In genomic region chr1:78372316-78372715, GRCm38 (mm10) we compare ENCODE assay signal across 16 mouse cellular contexts.
DNase-seq lines count a peak whose midpoint lies in the region; ATAC-seq and TF ChIP-seq lines count a peak whose summit lies in the region.
"Had no signal": no experiment of that assay in that cellular context is flagged by ENCODE, and none has a peak within 500 bp of the region (broad histone marks: within the 10 kb centered on the region; RNA-seq: fewer than 3 reads in every experiment).

No protein-coding gene starts in this region.

- no peak overlapping the region for H3K4me2 ChIP-seq in heart, embryonic 16.5 days (ENCODE audit: low read depth, low read length)
- H3K4me2 ChIP-seq in lung, embryonic 15.5 days: no peak overlapping the region
- H3K4me2 ChIP-seq: embryonic facial prominence, embryonic 12.5 days; forebrain, embryonic 12.5 days; hindbrain, embryonic 12.5 days; intestine, embryonic 15.5 days; kidney, embryonic 15.5 days had no signal

- no peak for TF ChIP-seq EP300 in heart, adult 2 months (IDR thresholded peaks at IDR 0.05; ENCODE audit: insufficient read depth, low read depth, low read length)

- no peaks in the 10 kb centered on the region for H3K36me3 ChIP-seq in heart, embryonic 10.5 days
- no peaks in the 10 kb centered on the region for H3K36me3 ChIP-seq in heart, embryonic 16.5 days (ENCODE audit: control insufficient read depth, insufficient read depth)
- no peaks in the 10 kb centered on the region for H3K36me3 ChIP-seq in heart, adult 2 months (ENCODE audit: control insufficient read depth, insufficient read depth, low read length)
- H3K36me3 ChIP-seq in lung, embryonic 15.5 days: no peaks in the 10 kb centered on the region
- H3K36me3 ChIP-seq: embryonic facial prominence, embryonic 12.5 days; forebrain, embryonic 12.5 days; hindbrain, embryonic 12.5 days; intestine, embryonic 15.5 days; kidney, embryonic 15.5 days had no signal

- no peaks in the 10 kb centered on the region for H3K9me3 ChIP-seq in heart, embryonic 10.5 days
- H3K9me3 ChIP-seq in heart, embryonic 16.5 days (replicated peaks; ENCODE audit: control insufficient read depth, low read length): no peaks in the 10 kb centered on the region
- H3K9me3 ChIP-seq in lung, embryonic 15.5 days: no peaks in the 10 kb centered on the region
- H3K9me3 ChIP-seq: embryonic facial prominence, embryonic 12.5 days; intestine, embryonic 15.5 days; kidney, embryonic 15.5 days had no signal

- H3K27me3 ChIP-seq in heart, embryonic 10.5 days (ENCODE audit: insufficient read depth, poor library complexity, severe bottlenecking): no peaks in the 10 kb centered on the region
- no peaks in the 10 kb centered on the region for H3K27me3 ChIP-seq in heart, embryonic 16.5 days (ENCODE audit: control insufficient read depth, insufficient read depth, low read length)
- H3K27me3 ChIP-seq in heart, adult 2 months (ENCODE audit: control insufficient read depth, insufficient read depth, low read length): no peaks in the 10 kb centered on the region
- no peaks in the 10 kb centered on the region for H3K27me3 ChIP-seq in lung, embryonic 15.5 days
- H3K27me3 ChIP-seq: embryonic facial prominence, embryonic 12.5 days; hindbrain, embryonic 12.5 days; intestine, embryonic 15.5 days; kidney, embryonic 15.5 days had no signal

- ATAC-seq in heart, embryonic 16.5 days (replicated peaks; ENCODE audit: extremely low read depth, insufficient read depth, low FRiP score): no peak
- no peak for ATAC-seq in lung, embryonic 15.5 days (ENCODE audit: borderline replicate concordance, extremely low read depth, low FRiP score, low TSS enrichment)
- ATAC-seq: intestine, embryonic 15.5 days had no signal

- peaks cover 16% of the 10 kb centered on the region; the same call in 1 of the 2 replicates for H3K4me1 ChIP-seq in heart, embryonic 10.5 days
- peaks cover 21% of the 10 kb centered on the region for H3K4me1 ChIP-seq in heart, embryonic 16.5 days (ENCODE audit: control insufficient read depth, insufficient read depth, low read length)
- H3K4me1 ChIP-seq in heart, adult 2 months (ENCODE audit: control insufficient read depth, insufficient read depth, low read length): no peaks in the 10 kb centered on the region
- H3K4me1 ChIP-seq in lung, embryonic 15.5 days: peaks cover 23% of the 10 kb centered on the region
- H3K4me1 ChIP-seq: embryonic facial prominence, embryonic 12.5 days had no signal

- H3K79me2 ChIP-seq in heart, adult 2 months (replicated peaks; ENCODE audit: control insufficient read depth, insufficient read depth, low read length): no peaks in the 10 kb centered on the region

- H3K9ac ChIP-seq in heart, embryonic 16.5 days (ENCODE audit: low read length): no peak overlapping the region
- H3K9ac ChIP-seq in heart, adult 2 months (ENCODE audit: low read depth, low read length): no peak overlapping the region
- H3K9ac ChIP-seq in lung, embryonic 15.5 days: no peak overlapping the region
- H3K9ac ChIP-seq: embryonic facial prominence, embryonic 12.5 days; forebrain, embryonic 12.5 days; hindbrain, embryonic 12.5 days; intestine, embryonic 15.5 days; kidney, embryonic 15.5 days had no signal

- 92% methylated on average over 9 of the region's 9 CpGs for WGBS in heart, embryonic 10.5 days
- WGBS in heart, embryonic 16.5 days: 89% methylated on average over 9 of the region's 9 CpGs
- WGBS in heart, adult 2 months: 76% methylated on average over 9 of the region's 9 CpGs
- 92% methylated on average over 9 of the region's 9 CpGs for WGBS in lung, embryonic 15.5 days

- TF ChIP-seq POLR2A in heart, adult 2 months (IDR thresholded peaks at IDR 0.05; ENCODE audit: insufficient read depth, low read depth, low read length): no peak

- TF ChIP-seq CTCF in heart, adult 2 months (IDR thresholded peaks at IDR 0.05): no peak

- H3K4me3 ChIP-seq in heart, embryonic 10.5 days: no peak overlapping the region
- H3K4me3 ChIP-seq in heart, embryonic 16.5 days (ENCODE audit: low read length): no peak overlapping the region
- H3K4me3 ChIP-seq in heart, adult 2 months: no peak overlapping the region
- H3K4me3 ChIP-seq in lung, embryonic 15.5 days: no peak overlapping the region
- H3K4me3 ChIP-seq: embryonic facial prominence, embryonic 12.5 days; forebrain, embryonic 12.5 days; hindbrain, embryonic 12.5 days; intestine, embryonic 15.5 days; kidney, embryonic 15.5 days had no signal

- intact Hi-C loops in heart, adult 2 months (cut with DNase I): no loop called here

- H3K27ac ChIP-seq in heart, embryonic 10.5 days: 0 out of 2 replicates have a peak overlapping the region, but pooled peaks have one; percentile 52
- peak overlapping the region; percentile 89 for H3K27ac ChIP-seq in heart, embryonic 16.5 days (ENCODE audit: low read length)
- no peak overlapping the region for H3K27ac ChIP-seq in heart, adult 2 months
- H3K27ac ChIP-seq in lung, embryonic 15.5 days: 0 out of 2 replicates have a peak overlapping the region, but pooled peaks have one; percentile 6
- H3K27ac ChIP-seq: embryonic facial prominence, embryonic 12.5 days; forebrain, embryonic 12.5 days; hindbrain, embryonic 12.5 days; intestine, embryonic 15.5 days; kidney, embryonic 15.5 days had no signal

- no peak for DNase-seq in heart, embryonic 10.5 days (ENCODE audit: low spot score)
- DNase-seq in heart, adult 11 months: no peak
- DNase-seq in heart, adult 2 months: no peak
- no peak for DNase-seq in lung, postnatal 14 days
- no peak for DNase-seq in kidney, adult 11 months
- DNase-seq: adrenal gland, postnatal 10 days; embryo, embryonic 11 days; gastrocnemius, postnatal 10 days; kidney, adult 2 months had no signal
